Mouse (Mus musculus): Measurements from ENCODE around the gene Cep295nl. TPM values are rescaled to one million over a fixed set of nuclear protein-coding genes. Genes with fewer than 3 reads are reported as not detected.
"Not testable (repeated sequence)": the region's sequence is repeated elsewhere in the genome, so short reads cannot be mapped to it uniquely, and the experiment has no call there.

Cep295nl gene
- polyA plus RNA-seq (2012; fragmentation: generic; extraction: Trizol) = 1.4 TPM
- long read RNA-seq, experiment 1 = 0 reads
- long read RNA-seq, experiment 2 = 0 reads

DNA sequence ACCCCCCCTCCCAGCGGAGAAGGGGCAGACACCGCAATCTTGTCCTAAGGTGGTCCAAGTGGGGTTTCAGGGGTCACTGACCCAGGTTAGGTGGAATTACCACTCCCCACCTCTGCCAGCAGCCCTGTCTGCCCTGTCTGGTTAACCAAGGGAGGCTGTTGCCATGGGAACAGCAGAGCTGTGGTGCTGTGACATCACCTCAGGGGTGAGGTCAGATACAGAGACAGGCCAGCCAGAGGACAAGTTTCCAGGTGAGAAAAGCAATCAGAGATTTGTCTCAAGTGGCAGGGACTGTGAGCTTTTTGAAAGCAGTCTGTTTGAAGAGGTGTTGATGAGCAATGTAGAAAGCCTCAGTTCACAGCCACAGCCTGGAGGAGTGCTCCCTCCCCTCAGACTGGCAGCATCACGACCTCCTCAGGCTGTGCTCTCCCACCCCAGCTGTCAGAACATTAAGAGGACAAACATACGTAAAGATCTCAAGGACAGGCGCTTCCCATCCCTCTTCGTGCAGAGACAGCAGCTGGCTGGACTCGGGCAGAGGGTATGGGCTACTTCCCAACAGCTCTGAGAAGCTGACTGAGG lies at the start of gene Cep295nl:
TSS of gene Cep295nl (minus strand) at position 101 of the 582 bp plus-strand sequence.
- peaks cover 56% of the 10 kb centered on the region for H3K36me3 ChIP-seq (ENCODE audit: control insufficient read depth, insufficient read depth)
- H3K4me3 ChIP-seq (ENCODE audit: insufficient read depth, poor library complexity, severe bottlenecking) = no peak within 1 kb of the TSS
- TF ChIP-seq CTCF (IDR thresholded peaks at IDR 0.05; ENCODE audit: control insufficient read depth, insufficient read depth, insufficient read length) = no peak
- TF ChIP-seq USF1 (IDR thresholded peaks at IDR 0.05; ENCODE audit: low read depth) = no peak
- no peak for TF ChIP-seq MYOG (IDR thresholded peaks at IDR 0.05; ENCODE audit: control insufficient read depth, extremely low read depth, insufficient read length)
- no peak for TF ChIP-seq MYOD1 (IDR thresholded peaks at IDR 0.05; ENCODE audit: control insufficient read depth, insufficient read length, low read depth)
- H3K79me3 ChIP-seq (ENCODE audit: low read depth) = peaks cover 89% of the 10 kb centered on the region
- H3K27me3 ChIP-seq (ENCODE audit: control insufficient read depth, insufficient read depth, insufficient read length) = no peaks in the 10 kb centered on the region
- peaks cover 100% of the 10 kb centered on the region for H3K79me2 ChIP-seq (ENCODE audit: control insufficient read depth, insufficient read depth)
- H3ac ChIP-seq (ENCODE audit: control insufficient read depth, insufficient read length, low read depth) = no peak within 1 kb of the TSS

DNA sequence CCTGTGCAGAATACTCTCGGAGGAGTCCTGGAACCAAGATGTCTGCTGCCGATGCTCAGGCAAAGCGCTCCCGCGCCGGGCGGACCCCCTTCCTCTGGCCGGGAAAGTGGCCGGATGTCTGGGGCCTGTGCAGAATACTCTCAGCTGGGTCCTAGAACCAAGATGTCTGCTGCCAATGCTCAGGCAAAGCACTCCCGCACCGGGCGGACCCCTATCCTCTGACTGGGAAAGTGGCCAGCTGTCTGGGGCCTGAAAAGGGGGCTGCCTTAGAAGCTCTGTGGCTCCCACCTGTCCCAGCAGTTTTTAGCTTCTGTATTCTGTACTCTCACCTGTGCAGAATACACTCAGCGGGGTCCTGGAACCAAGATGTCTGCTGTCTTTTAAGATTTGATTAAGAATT lies 45.5 kb upstream of the Cep295nl start:
- H3K79me2 ChIP-seq (ENCODE audit: control insufficient read depth, insufficient read depth); H3K27me3 ChIP-seq (ENCODE audit: control insufficient read depth, insufficient read depth, insufficient read length); H3K4me3 ChIP-seq (ENCODE audit: insufficient read depth, poor library complexity, severe bottlenecking); H3ac ChIP-seq (ENCODE audit: control insufficient read depth, insufficient read length, low read depth); H3K79me3 ChIP-seq (ENCODE audit: low read depth); H3K36me3 ChIP-seq (ENCODE audit: control insufficient read depth, insufficient read depth): not testable (repeated sequence)

DNA sequence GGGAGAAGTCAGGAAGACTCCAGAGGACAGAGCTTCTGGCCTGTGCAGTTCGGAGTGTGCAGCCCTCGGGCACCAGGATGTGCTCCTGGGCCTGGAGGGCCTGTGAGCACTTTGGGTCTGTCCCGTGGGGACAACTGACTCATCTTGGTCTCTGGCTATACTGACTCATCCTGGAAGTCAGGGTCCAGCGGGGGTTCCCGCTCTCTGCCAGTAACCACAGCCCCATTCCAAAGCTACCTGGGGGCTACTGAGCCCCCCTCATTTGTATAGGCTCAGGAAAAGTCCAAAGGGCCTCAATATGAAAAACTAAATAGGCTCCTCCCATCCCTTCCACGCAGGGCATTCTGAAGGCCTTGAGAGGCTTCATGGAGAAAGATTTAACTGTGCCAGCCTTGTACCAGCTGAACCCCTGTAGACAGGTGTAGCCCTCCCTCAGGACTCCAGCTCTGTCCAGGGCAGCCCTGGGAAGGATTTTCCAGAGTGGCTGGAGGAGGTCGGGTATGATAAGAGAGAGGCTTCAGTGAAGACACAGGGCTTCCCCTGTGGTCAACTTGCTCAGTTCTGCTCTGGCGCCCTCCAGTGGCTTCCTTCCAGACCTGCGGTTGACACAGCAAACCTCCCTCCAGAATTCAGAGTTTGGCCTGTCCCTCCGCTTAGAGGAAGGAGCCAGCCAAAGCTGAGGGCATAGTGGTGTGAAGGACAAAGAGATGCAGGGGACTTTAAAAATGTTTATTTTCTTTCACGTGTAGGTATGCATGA lies 37.1 kb upstream of the Cep295nl start:
- Histone ChIP-seq H3ac (ENCODE audit: control insufficient read depth, insufficient read length, low read depth) (peak overlapping the region; percentile 39), H3K79me2 (ENCODE audit: control insufficient read depth, insufficient read depth) (no peaks in the 10 kb centered on the region), H3K4me3 (ENCODE audit: insufficient read depth, poor library complexity, severe bottlenecking) (no peak overlapping the region), H3K27me3 (ENCODE audit: control insufficient read depth, insufficient read depth, insufficient read length) (no peaks in the 10 kb centered on the region), H3K36me3 (ENCODE audit: control insufficient read depth, insufficient read depth) (no peaks in the 10 kb centered on the region), H3K79me3 (ENCODE audit: low read depth) (no peaks in the 10 kb centered on the region)
- TF ChIP-seq MYOD1 (IDR thresholded peaks at IDR 0.05; ENCODE audit: control insufficient read depth, insufficient read length, low read depth) (peak; percentile 40), CTCF (IDR thresholded peaks at IDR 0.05; ENCODE audit: control insufficient read depth, insufficient read depth, insufficient read length) (peak; percentile 84), MYOG (IDR thresholded peaks at IDR 0.05; ENCODE audit: control insufficient read depth, extremely low read depth, insufficient read length) (no peak), FOSL1 (IDR thresholded peaks at IDR 0.05; ENCODE audit: insufficient read depth, low read length, poor library complexity, severe bottlenecking) (peak; percentile 93)

DNA sequence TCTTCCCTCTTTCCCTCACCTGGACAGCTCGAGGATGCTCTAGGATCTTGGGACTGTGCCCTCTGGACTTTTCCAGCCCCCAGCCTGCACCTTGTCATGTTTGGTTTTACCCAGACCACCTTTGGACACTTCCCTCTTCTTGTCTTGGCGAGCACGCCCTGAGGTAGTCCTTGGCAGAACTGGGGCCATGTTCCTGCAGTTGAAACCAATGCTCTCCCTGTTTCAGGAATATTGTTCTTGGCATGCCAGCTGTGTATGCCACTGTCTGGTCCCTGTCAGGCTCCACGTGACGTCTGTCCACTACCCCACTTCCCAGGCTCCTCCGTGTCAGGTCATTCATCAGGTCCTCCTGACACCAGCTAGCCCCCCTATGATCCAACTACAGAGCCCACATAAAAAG lies 36.4 kb upstream of the Cep295nl start:
- no peaks in the 10 kb centered on the region for H3K36me3 ChIP-seq (ENCODE audit: control insufficient read depth, insufficient read depth)
- no peak overlapping the region for H3ac ChIP-seq (ENCODE audit: control insufficient read depth, insufficient read length, low read depth)
- TF ChIP-seq USF1 (IDR thresholded peaks at IDR 0.05; ENCODE audit: low read depth) = no peak
- no peak for TF ChIP-seq FOSL1 (IDR thresholded peaks at IDR 0.05; ENCODE audit: insufficient read depth, low read length, poor library complexity, severe bottlenecking)
- TF ChIP-seq MYOD1 (IDR thresholded peaks at IDR 0.05; ENCODE audit: control insufficient read depth, insufficient read length, low read depth) = no peak
- TF ChIP-seq MAX (IDR thresholded peaks at IDR 0.05) = no peak
- no peak for TF ChIP-seq CTCF (IDR thresholded peaks at IDR 0.05; ENCODE audit: control insufficient read depth, insufficient read depth, insufficient read length)
- TF ChIP-seq CEBPB (IDR thresholded peaks at IDR 0.05; ENCODE audit: low read depth) = no peak
- no peak for TF ChIP-seq MYOG (IDR thresholded peaks at IDR 0.05; ENCODE audit: control insufficient read depth, extremely low read depth, insufficient read length)
- no peaks in the 10 kb centered on the region for H3K27me3 ChIP-seq (ENCODE audit: control insufficient read depth, insufficient read depth, insufficient read length)
- H3K4me3 ChIP-seq (ENCODE audit: insufficient read depth, poor library complexity, severe bottlenecking) = no peak overlapping the region
- H3K79me3 ChIP-seq (ENCODE audit: low read depth) = no peaks in the 10 kb centered on the region
- H3K79me2 ChIP-seq (ENCODE audit: control insufficient read depth, insufficient read depth) = no peaks in the 10 kb centered on the region

DNA sequence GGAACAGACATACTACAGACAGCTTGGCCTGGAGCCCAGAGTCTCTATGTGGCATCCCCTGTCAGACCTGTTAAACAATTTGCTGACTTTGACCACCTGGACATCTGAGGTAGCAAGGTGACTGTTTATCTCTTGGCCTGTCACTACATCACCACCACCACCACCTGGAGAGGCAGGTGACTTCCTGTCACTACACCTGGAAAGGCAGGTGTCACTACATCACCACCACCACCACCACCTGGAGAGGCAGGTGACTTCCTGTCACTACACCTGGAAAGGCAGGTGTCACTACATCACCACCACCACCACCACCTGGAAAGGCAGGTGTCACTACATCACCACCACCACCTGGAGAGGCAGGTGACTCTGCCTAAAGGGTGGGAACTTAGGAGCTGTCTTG lies 34.0 kb upstream of the Cep295nl start:
- not testable (repeated sequence) for H3K79me2 ChIP-seq (ENCODE audit: control insufficient read depth, insufficient read depth); H3K79me3 ChIP-seq (ENCODE audit: low read depth); H3K36me3 ChIP-seq (ENCODE audit: control insufficient read depth, insufficient read depth); H3K4me3 ChIP-seq (ENCODE audit: insufficient read depth, poor library complexity, severe bottlenecking); H3K27me3 ChIP-seq (ENCODE audit: control insufficient read depth, insufficient read depth, insufficient read length); H3ac ChIP-seq (ENCODE audit: control insufficient read depth, insufficient read length, low read depth)

DNA sequence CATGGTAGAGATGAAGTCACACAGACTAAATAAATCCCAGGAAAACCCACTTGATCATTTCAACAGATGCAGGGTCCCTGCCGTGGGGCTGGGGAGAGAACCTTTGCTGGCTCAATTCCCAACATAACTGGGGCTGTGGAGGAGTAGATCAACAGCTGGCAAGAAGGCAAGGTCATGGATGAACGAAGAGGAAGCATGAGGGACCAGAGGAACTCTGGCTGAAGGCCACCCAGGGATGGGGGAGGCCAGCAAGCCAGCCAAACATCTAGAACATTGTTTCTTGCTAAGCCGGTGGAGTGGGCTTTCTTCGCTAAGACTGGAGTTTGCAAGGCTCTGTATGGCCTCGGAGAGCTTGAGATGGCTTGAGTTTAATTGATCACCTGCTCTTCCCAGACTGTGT lies 33.6 kb upstream of the Cep295nl start:
- Histone ChIP-seq H3K4me3 (ENCODE audit: insufficient read depth, poor library complexity, severe bottlenecking) (no peak overlapping the region), H3K79me2 (ENCODE audit: control insufficient read depth, insufficient read depth) (no peaks in the 10 kb centered on the region), H3K27me3 (ENCODE audit: control insufficient read depth, insufficient read depth, insufficient read length) (no peaks in the 10 kb centered on the region), H3ac (ENCODE audit: control insufficient read depth, insufficient read length, low read depth) (no peak overlapping the region), H3K79me3 (ENCODE audit: low read depth) (no peaks in the 10 kb centered on the region), H3K36me3 (ENCODE audit: control insufficient read depth, insufficient read depth) (no peaks in the 10 kb centered on the region)
- TF ChIP-seq FOSL1 (IDR thresholded peaks at IDR 0.05; ENCODE audit: insufficient read depth, low read length, poor library complexity, severe bottlenecking) (no peak), MYOG (IDR thresholded peaks at IDR 0.05; ENCODE audit: control insufficient read depth, extremely low read depth, insufficient read length) (no peak), USF1 (IDR thresholded peaks at IDR 0.05; ENCODE audit: low read depth) (no peak), CTCF (IDR thresholded peaks at IDR 0.05; ENCODE audit: control insufficient read depth, insufficient read depth, insufficient read length) (no peak), MAX (IDR thresholded peaks at IDR 0.05) (no peak), MYOD1 (IDR thresholded peaks at IDR 0.05; ENCODE audit: control insufficient read depth, insufficient read length, low read depth) (no peak), CEBPB (IDR thresholded peaks at IDR 0.05; ENCODE audit: low read depth) (no peak)
